Mouse (Mus musculus) lung, adult 2 months (tissue): ENCODE data around the gene Agtpbp1.

Experiments used
- CTCF ChIP-seq: fragments of 200-500 bp; IDR thresholded peaks from 2 replicates; pipeline ENCODE4 v1.5.1; 2011; ENCODE audit warnings: mild to moderate bottlenecking, low read length, control low read depth; ENCODE audit not compliant: insufficient read depth
- POLR2A ChIP-seq: fragments of 200-500 bp; IDR thresholded peaks from 2 replicates; pipeline ENCODE4 v1.6.1; 2011; ENCODE audit warnings: low read depth, mild to moderate bottlenecking, control low read depth, low read length, borderline replicate concordance; ENCODE audit errors: extremely low read depth

DNA sequence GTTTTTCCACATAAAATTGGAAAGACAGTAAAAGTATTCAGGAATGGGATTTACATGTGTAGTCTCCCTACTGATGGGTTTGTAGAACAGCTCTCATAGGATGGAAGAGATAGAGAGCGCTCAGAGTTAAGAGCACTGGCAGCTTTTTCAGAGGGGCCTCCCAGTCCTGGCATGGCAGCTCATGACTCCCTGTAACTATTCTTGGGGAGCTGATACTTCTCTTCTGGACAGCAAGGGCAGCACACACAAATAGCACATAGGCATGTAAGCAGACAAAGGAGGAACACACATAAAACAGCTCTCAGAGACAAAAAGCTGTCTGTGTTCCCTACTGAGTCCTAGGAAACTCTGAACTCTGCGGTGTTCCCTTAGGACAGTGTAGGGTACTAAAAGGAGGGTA lies 25.4 kb upstream of the Agtpbp1 start:
- TF ChIP-seq POLR2A (no peak), CTCF (no peak)
